Mouse (Mus musculus): ENCODE results near the gene Dcun1d2.

Gene Dcun1d2

GRCm38 (mm10) chr8:13254019-13254418 lies 33.9 kb downstream of the Dcun1d2 start, which contains the start of gene Adprhl1:
Adprhl1 (minus strand) TSS chr8:13254162.
- in situ Hi-C loops (cut with MseI, MboI): no loop called here

- in situ Hi-C loops (cut with MseI, MboI): no loop called here
Measured at GRCm38 (mm10) chr8:13253413-13253812, 34.5 kb downstream of the Dcun1d2 start.

GRCm38 (mm10) chr8:13252837-13253236 lies 35.1 kb downstream of the Dcun1d2 start:
- in situ Hi-C loops (cut with MseI, MboI): no loop called here

GRCm38 (mm10) chr8:13244343-13244880 lies 43.5 kb downstream of the Dcun1d2 start:
- in situ Hi-C loops (cut with MseI, MboI): loop anchor here in 1 of 2 experiments (25.0 kb wide), 1 partner anchor 257 kb away; no protein-coding TSS in a partner anchor

- in situ Hi-C loops (cut with MseI, MboI): loop anchor here in 1 of 2 experiments (25.0 kb wide), 1 partner anchor 256 kb away; no protein-coding TSS in a partner anchor
Measured at GRCm38 (mm10) chr8:13242985-13243870, 44.7 kb downstream of the Dcun1d2 start.

- in situ Hi-C loops (cut with MseI, MboI): loop anchor here in 1 of 2 experiments (25.0 kb wide), 1 partner anchor 253 kb away; no protein-coding TSS in a partner anchor
Measured at GRCm38 (mm10) chr8:13240691-13241090, 47.2 kb downstream of the Dcun1d2 start.

- in situ Hi-C loops (cut with MseI, MboI): loop anchor here in 1 of 2 experiments (25.0 kb wide), 1 partner anchor 253 kb away; no protein-coding TSS in a partner anchor
Measured at GRCm38 (mm10) chr8:13240055-13240454, 47.9 kb downstream of the Dcun1d2 start.

- in situ Hi-C loops (cut with MseI, MboI): loop anchor here in 1 of 2 experiments (25.0 kb wide), 1 partner anchor 248 kb away; no protein-coding TSS in a partner anchor
Measured at GRCm38 (mm10) chr8:13234803-13235202, 53.1 kb downstream of the Dcun1d2 start.

GRCm38 (mm10) chr8:13230471-13230870 lies 57.5 kb downstream of the Dcun1d2 start:
- in situ Hi-C loops (cut with MseI, MboI): loop anchor here in 1 of 2 experiments (25.0 kb wide), 1 partner anchor 243 kb away; no protein-coding TSS in a partner anchor

- in situ Hi-C loops (cut with MseI, MboI): loop anchor here in 1 of 2 experiments (25.0 kb wide), 1 partner anchor 243 kb away; no protein-coding TSS in a partner anchor
Measured at GRCm38 (mm10) chr8:13229802-13230201, 58.1 kb downstream of the Dcun1d2 start.

- in situ Hi-C loops (cut with MseI, MboI): loop anchor here in 1 of 2 experiments (25.0 kb wide), 1 partner anchor 242 kb away; no protein-coding TSS in a partner anchor
Measured at GRCm38 (mm10) chr8:13228923-13229610, 58.9 kb downstream of the Dcun1d2 start.

GRCm38 (mm10) chr8:13227184-13227583 lies 60.7 kb downstream of the Dcun1d2 start:
- in situ Hi-C loops (cut with MseI, MboI): loop anchor here in 1 of 2 experiments (25.0 kb wide), 1 partner anchor 240 kb away; no protein-coding TSS in a partner anchor

- in situ Hi-C loops (cut with MseI, MboI): loop anchor here in 1 of 2 experiments (25.0 kb wide), 1 partner anchor 239 kb away; no protein-coding TSS in a partner anchor
Measured at GRCm38 (mm10) chr8:13226288-13226687, 61.6 kb downstream of the Dcun1d2 start.

- in situ Hi-C loops (cut with MseI, MboI): no loop called here
Measured at GRCm38 (mm10) chr8:13224426-13224825, 63.5 kb downstream of the Dcun1d2 start.

GRCm38 (mm10) chr8:13218441-13218840 lies 69.5 kb downstream of the Dcun1d2 start:
- in situ Hi-C loops (cut with MseI, MboI): no loop called here

- in situ Hi-C loops (cut with MseI, MboI): no loop called here
Measured at GRCm38 (mm10) chr8:13217986-13218385, 69.9 kb downstream of the Dcun1d2 start.

GRCm38 (mm10) chr8:13217093-13217492 lies 70.8 kb downstream of the Dcun1d2 start:
- in situ Hi-C loops (cut with MseI, MboI): no loop called here

GRCm38 (mm10) chr8:13216386-13216785 lies 71.5 kb downstream of the Dcun1d2 start:
- in situ Hi-C loops (cut with MseI, MboI): no loop called here

GRCm38 (mm10) chr8:13213479-13214268 lies 74.3 kb downstream of the Dcun1d2 start:
- in situ Hi-C loops (cut with MseI, MboI): no loop called here

- in situ Hi-C loops (cut with MseI, MboI): no loop called here
Measured at GRCm38 (mm10) chr8:13209770-13210169, 78.2 kb downstream of the Dcun1d2 start.
